Mouse (Mus musculus) bone marrow macrophage, adult 2 months (primary cell): ENCODE measurements at regions not wholly inside any gene's neighbourhood (a gene's known extent, or its start where the extent isn't known, plus 50 kb on each side); places are given as distances from the start of the nearest gene placed in this dataset.

ENCODE experiments used
- H3K27ac ChIP-seq: 2 replicates; pipeline ENCODE4 v1.5.1; 2012; ENCODE audit warnings: low read depth, low read length; ENCODE audit not compliant: insufficient read depth
- H3K4me1 ChIP-seq: 2 replicates; pipeline ENCODE4 v1.6.1; 2012; ENCODE audit warnings: low read length; ENCODE audit not compliant: control insufficient read depth, insufficient read depth
- H3K4me3 ChIP-seq: 2 replicates; pipeline ENCODE4 v1.5.1; 2012; ENCODE audit warnings: mild to moderate bottlenecking, low read length, moderate library complexity; ENCODE audit not compliant: insufficient read depth
- CTCF ChIP-seq: IDR thresholded peaks from 2 replicates; pipeline ENCODE4 v1.5.1; 2012; ENCODE audit warnings: low read depth, mild to moderate bottlenecking, low read length, moderate library complexity
- POLR2A ChIP-seq: IDR thresholded peaks from 2 replicates; pipeline ENCODE4 v1.6.1; 2012; ENCODE audit warnings: mild to moderate bottlenecking, low read depth, low read length, borderline replicate concordance

DNA sequence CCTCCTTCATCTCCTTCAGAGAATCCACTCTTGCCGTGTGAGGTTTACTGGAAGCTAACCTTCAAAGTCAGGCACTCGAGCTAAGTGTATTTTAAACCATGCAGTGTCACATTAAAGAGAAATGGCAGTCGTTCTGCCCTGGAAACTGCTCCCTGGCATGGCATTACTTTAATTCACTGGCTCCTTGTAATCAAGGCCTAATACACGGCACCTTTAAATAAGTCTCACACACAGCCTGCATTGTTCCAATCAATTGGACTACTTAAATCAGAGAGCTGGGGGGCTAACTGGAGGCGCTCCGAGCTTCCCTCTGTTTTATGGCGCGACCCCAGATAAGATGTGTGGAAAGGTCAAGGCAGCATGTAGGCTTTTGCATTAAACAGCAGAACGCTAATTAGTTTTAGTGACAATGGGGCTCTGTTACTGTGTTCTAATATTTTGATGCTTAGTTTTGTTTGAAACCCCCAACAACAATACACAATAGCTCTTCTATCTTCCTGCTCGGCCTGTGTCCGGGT, 180.1 kb downstream of the Gm12689 start:
- Histone ChIP-seq H3K4me3 (no peak overlapping the region), H3K27ac (no peak overlapping the region), H3K4me1 (no peaks in the 10 kb centered on the region)
- TF ChIP-seq POLR2A (no peak), CTCF (no peak)

GRCm38 (mm10) chr4:99484271-99484670, 171.8 kb upstream of the Foxd3 start:
- H3K27ac ChIP-seq, result no peak overlapping the region
- TF ChIP-seq CTCF, result no peak
- H3K4me3 ChIP-seq, result no peak overlapping the region
- no peaks in the 10 kb centered on the region for H3K4me1 ChIP-seq

- Histone ChIP-seq H3K4me1 (no peaks in the 10 kb centered on the region), H3K27ac (no peak overlapping the region), H3K4me3 (no peak overlapping the region)
- TF ChIP-seq POLR2A (no peak), CTCF (no peak)
Observed at GRCm38 (mm10) chr4:99491536-99492514, 164.3 kb upstream of the Foxd3 start.

DNA sequence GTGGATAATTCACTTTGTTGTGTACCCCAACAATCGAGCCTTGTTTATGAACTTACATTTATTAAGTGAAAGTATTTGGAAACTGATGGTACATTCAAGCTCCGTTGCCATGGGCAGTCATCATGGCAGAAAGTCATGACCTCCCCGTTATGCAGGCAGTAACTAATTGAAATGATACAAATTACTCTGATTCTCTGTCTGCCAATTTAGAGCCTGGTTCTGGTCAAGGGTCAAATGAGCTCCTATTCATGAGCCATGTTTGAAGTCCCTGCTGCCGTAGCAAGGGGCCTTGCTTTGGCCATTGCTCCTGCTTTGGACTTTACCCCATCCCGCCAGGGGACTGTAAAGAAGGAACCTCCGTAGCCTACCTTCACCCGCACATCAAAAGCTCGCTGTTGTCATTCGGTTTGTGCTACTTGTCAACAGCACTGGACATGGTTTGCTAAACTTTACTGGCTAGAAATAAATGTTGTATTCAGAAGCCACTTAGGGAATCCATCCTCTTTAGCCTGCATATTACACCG, 152.8 kb upstream of the Foxd3 start:
- Histone ChIP-seq H3K27ac (no peak overlapping the region), H3K4me3 (no peak overlapping the region)
- no peak for TF ChIP-seq CTCF
- no peak for TF ChIP-seq POLR2A

DNA sequence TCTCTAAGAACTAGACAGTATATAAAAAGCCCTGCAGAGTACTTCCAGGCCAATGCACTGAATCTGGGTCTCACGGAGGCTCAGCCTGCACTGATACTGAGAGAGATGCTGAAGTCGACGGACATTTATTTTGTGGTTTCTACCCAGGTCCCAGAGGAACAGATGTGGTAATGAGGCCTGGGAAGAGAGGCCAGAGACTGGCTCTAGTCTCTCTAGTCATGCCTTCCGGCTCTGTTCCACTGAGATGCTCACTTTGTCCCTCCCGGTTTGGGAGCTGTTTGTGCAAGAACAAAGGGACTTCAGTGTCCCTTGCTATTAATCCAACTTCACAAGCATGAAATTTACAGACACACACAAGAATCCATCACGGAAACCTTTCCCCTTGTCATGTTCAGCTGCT, 144.1 kb upstream of the Foxd3 start:
- no peaks in the 10 kb centered on the region for H3K4me1 ChIP-seq

More for the DNA sequence above, 152.8 kb upstream of the Foxd3 start:
- no peaks in the 10 kb centered on the region for H3K4me1 ChIP-seq

DNA sequence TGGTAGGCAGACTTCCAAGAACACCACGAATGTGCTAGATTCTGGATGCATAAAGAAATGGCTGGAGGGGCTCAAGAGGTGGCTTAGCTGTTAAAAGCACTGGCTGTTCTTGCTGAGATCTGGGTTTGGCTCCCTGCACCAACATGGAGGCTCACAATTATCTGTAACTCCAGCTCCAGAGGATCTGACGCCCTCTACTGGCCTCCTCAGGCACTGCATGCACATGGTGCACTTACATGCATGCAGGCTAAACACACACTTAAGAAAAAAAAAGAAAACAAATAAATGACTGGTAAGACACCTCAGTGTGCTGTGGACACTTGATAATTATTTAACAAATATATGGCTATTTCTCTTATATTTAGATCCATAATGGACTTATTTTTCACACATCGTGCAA, 139.2 kb upstream of the Foxd3 start:
- Histone ChIP-seq H3K4me1 (no peaks in the 10 kb centered on the region), H3K4me3 (no peak overlapping the region), H3K27ac (no peak overlapping the region)
- TF ChIP-seq POLR2A (no peak), CTCF (no peak)

More for the DNA sequence above, 144.1 kb upstream of the Foxd3 start:
- TF ChIP-seq CTCF, result no peak
- no peak for TF ChIP-seq POLR2A
- Histone ChIP-seq H3K4me3 (no peak overlapping the region), H3K27ac (no peak overlapping the region)

GRCm38 (mm10) chr4:99527441-99527840, 128.7 kb upstream of the Foxd3 start:
- no peaks in the 10 kb centered on the region for H3K4me1 ChIP-seq
- TF ChIP-seq CTCF (no peak), POLR2A (no peak)
- no peak overlapping the region for H3K4me3 ChIP-seq
- H3K27ac ChIP-seq, result no peak overlapping the region

- Histone ChIP-seq H3K4me3 (no peak overlapping the region), H3K27ac (no peak overlapping the region), H3K4me1 (no peaks in the 10 kb centered on the region)
- TF ChIP-seq CTCF, result no peak
- no peak for TF ChIP-seq POLR2A
Observed at GRCm38 (mm10) chr4:99544014-99544413, 112.1 kb upstream of the Foxd3 start.

DNA sequence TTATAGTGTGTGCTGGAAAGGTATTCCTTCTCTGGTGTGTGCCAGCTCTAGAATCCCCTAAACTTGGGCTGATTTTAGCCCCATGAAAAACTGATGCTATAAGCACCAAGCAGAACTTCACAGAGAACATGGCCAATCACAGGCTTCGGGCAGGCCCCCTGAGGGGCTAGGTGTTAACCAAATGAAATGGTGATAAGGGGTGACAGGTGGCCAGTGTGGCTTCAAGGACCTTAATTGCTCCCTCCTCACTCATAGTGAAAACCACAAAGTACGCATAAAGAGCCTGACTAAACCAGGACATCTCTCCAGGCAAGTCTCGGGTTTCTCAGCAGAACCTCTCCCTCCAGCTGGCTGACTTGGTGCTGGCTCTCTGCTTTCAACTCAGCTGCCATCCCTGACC, 110.4 kb upstream of the Foxd3 start:
- no peaks in the 10 kb centered on the region for H3K4me1 ChIP-seq
- H3K4me3 ChIP-seq, result no peak overlapping the region
- TF ChIP-seq CTCF (no peak), POLR2A (no peak)
- no peak overlapping the region for H3K27ac ChIP-seq

DNA sequence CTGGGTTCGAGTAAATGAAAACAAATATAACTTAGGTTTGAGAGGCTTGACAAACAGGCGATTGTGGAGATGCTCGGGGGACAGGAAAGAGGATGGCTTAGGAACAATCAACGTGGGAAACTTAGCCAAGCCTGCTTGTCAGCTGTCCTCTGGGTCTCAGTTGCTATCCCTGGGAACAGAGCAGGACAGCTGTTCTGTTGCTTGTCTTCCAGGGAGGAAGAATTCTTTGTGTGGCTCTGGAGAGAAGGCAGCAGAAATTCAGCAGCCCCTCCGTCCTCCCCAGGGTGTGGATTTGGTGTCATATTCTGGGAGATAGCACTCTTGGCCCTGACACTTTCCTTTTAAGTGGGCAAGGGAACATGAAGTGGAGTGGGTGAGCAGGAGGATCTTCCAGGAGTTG, 98.1 kb upstream of the Foxd3 start:
- TF ChIP-seq POLR2A, result no peak
- Histone ChIP-seq H3K27ac (no peak overlapping the region), H3K4me3 (no peak overlapping the region), H3K4me1 (no peaks in the 10 kb centered on the region)
